Mouse (Mus musculus): ENCODE measurements around the gene Ncf4. TPM values are rescaled to one million over a fixed set of nuclear protein-coding genes. Genes with fewer than 3 reads are reported as not detected.
A peak's percentile ranks its signal among the peaks of the same experiment; 100 is the strongest.

Ncf4 gene
- 1.1 and 1.9 TPM in 2 replicates for polyA plus RNA-seq (2015; fragmentation: Nextera tagmentation; extraction: Ambion mirVana)

DNA sequence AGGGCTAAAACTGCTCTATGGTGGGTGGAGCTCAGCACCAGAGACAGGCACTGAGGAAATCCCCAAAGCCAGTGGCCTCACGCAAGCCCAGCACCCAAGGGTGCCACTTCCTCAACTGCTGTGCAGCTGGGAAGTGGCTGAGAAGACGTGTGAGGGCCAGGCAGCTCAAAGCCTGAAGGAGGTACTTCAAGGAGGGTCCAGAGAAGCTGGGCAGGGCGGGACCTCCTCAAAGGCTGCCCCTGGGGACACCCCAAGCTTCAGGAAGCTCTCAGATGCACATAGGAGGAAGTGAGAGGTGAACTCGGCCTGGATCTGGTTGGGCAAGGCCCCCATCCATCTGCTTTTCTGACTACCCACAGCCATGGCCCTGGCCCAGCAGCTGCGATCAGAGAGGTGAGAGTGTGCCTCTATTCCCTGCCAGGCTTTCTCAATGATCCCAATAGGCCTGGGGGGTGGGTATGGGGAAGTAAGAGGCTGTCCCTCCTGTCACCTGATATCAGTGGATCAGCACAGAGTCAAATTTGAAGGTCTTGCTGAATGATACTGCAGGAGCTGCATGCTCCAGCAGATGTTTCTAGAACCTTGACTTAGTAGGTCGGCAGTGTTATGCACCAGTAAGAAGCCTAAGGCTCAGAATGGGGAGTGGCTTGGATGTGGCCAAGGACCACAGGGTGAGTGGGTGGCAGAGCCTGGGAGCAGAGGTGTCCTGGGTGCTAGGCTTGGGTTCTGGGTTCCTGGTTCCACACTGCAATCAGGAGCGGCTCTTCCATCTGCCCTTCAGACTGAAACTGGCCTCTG, at the start of gene Ncf4:
Ncf4 (plus strand) TSS at position 107 of the 798 bp plus-strand sequence.
- H3K4me1 ChIP-seq (replicated peaks), result no peaks in the 10 kb centered on the region
- no peak within 1 kb of the TSS for H3K4me2 ChIP-seq
- no peak within 1 kb of the TSS for H3K9ac ChIP-seq
- no peaks in the 10 kb centered on the region for H3K9me3 ChIP-seq
- no peak for ATAC-seq (ENCODE audit: low read depth)
- H3K36me3 ChIP-seq, result no peaks in the 10 kb centered on the region
- no peak within 1 kb of the TSS for H3K27ac ChIP-seq (replicated peaks)
- no peak within 1 kb of the TSS for H3K4me3 ChIP-seq
- no peaks in the 10 kb centered on the region for H3K27me3 ChIP-seq
- WGBS, result 67% methylated on average over 7 of the region's 7 CpGs

DNA sequence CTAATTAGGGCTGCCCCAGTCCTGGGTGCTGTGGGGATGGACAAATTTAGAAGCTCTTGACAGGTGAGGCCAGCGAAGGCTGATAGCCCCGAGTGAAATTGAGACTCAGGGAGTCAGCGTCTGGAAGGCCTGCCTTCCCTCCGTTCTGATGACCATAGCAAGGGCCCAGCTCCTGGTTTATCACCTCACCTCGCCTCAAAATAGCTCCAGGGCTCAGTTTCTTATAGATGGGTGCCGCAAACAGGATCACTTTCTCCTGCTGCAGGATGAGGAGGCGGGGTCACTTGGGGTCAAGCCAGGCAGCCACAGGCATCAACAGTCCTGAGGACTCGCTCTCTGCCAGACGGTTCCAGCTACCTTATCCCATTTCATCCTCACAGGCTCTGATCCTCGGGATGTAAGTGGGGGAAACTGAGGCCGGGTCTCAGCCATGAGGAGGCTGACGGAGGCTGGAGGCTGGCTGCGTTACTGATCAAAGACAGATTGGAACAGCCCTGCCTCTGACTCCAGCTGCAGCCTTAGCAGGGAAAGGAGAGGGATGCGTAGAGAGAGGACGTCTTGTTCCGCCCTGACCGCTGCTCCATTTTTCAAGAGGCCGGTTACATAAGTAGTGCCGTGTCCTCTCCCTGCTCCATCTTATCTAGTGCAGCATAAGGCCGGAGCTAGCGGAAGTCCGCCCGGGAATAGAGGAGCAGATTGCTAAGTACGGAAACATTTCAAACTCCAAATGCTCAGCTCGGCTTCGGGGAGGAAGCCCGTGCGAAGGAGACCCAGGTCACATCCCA, 49.3 kb upstream of the Ncf4 start:
- no peak for ATAC-seq (ENCODE audit: low read depth)
- no peaks in the 10 kb centered on the region for H3K9me3 ChIP-seq
- H3K27ac ChIP-seq (replicated peaks), result no peak overlapping the region
- H3K4me3 ChIP-seq, result no peak overlapping the region
- H3K4me2 ChIP-seq, result no peak overlapping the region
- H3K4me1 ChIP-seq (replicated peaks), result no peaks in the 10 kb centered on the region
- no peak overlapping the region for H3K9ac ChIP-seq
- H3K27me3 ChIP-seq, result peaks cover 19% of the 10 kb centered on the region
- 79% methylated on average over 28 of the region's 28 CpGs for WGBS
- no peaks in the 10 kb centered on the region for H3K36me3 ChIP-seq

DNA sequence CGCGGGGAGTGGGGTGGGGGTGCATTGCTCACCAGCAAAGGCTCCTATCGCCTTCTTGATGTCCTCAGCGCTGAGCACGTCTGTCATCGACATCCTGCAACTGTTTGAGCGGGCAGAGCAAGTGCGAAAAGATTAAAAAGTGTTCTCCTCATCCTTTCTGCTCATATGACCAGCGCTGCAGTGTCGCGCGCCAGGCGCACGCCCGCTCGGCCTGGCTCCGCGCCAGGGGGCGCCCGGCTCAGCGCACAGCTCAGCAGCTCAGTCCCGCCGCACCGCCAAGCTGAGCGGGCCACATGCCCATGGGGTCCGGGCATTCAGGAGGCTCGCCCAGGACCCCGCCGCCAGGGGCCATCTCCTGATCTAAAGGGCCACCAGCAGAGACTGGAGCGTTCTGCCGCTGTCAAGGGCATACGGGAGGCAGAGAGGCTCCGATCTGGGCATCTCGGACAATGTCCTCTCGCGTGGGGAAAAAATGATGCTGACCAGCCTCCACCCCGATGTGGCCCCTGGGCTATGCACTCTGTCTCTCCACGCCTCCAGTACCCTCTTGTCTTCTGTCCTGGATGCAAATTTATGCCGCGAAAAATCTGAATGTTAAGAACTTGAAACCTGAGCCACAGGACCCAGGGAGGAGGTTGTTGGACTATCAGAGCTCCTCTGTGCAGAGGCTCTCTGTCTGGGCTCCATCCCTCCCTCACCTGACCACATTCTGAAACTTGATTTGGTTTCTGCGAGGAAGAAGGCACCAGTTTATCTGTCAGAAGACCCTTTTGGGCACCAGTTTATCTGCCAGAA, 40.4 kb upstream of the Ncf4 start:
- 2% methylated on average over 41 of the region's 41 CpGs for WGBS
- peak overlapping the region; percentile 69 for H3K4me2 ChIP-seq
- H3K27ac ChIP-seq (replicated peaks), result no peak overlapping the region
- peaks cover 7% of the 10 kb centered on the region; the same call in 1 of the 2 replicates for H3K9me3 ChIP-seq
- H3K4me1 ChIP-seq (replicated peaks), result peaks cover 17% of the 10 kb centered on the region
- H3K27me3 ChIP-seq, result peaks cover 59% of the 10 kb centered on the region
- no peaks in the 10 kb centered on the region for H3K36me3 ChIP-seq
- peak overlapping the region; percentile 38 for H3K4me3 ChIP-seq
- peak; percentile 86 for ATAC-seq (ENCODE audit: low read depth)
- peak overlapping the region; percentile 64 for H3K9ac ChIP-seq

- H3K9ac ChIP-seq, result no peak overlapping the region
- no peak overlapping the region for H3K4me3 ChIP-seq
- peaks cover 17% of the 10 kb centered on the region for H3K4me1 ChIP-seq (replicated peaks)
- H3K36me3 ChIP-seq, result no peaks in the 10 kb centered on the region
- peaks cover 58% of the 10 kb centered on the region for H3K27me3 ChIP-seq
- no peak overlapping the region for H3K4me2 ChIP-seq
- ATAC-seq (ENCODE audit: low read depth), result 0 out of 2 replicates have a peak, but pooled peaks have one; percentile 46
- no peak overlapping the region for H3K27ac ChIP-seq (replicated peaks)
- WGBS, result 41% methylated on average over 3 of the region's 3 CpGs
- peaks cover 12% of the 10 kb centered on the region; the same call in 1 of the 2 replicates for H3K9me3 ChIP-seq
Observed at GRCm38 (mm10) chr15:78205192-78205591, 39.4 kb upstream of the Ncf4 start.

DNA sequence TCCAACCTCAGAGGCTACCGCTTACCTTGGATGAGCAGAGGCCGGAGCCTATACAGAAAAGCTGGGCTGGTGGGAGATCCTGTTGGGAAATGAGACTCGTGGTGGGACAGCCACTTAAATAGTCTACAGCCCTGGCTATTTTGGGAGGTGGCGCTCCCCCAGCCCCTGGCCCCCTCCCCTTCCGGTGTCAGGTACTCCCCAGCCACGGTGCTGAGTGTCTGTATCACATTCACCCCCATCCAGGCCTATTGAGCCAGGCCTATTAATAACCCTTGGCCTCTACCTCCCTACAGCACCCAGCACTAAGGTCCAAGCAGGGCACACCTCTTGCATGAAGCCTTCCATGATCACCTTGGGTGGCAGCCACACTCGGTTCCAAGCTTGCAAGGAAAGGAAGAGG, 38.3 kb upstream of the Ncf4 start, which contains the start of gene Pvalb:
Pvalb (minus strand) TSS at position 89 of the 400 bp plus-strand sequence.
- H3K9me3 ChIP-seq, result peaks cover 13% of the 10 kb centered on the region; the same call in 1 of the 2 replicates
- H3K4me1 ChIP-seq (replicated peaks), result peaks cover 17% of the 10 kb centered on the region
- H3K27me3 ChIP-seq, result peaks cover 50% of the 10 kb centered on the region
- H3K4me2 ChIP-seq, result no peak within 1 kb of the TSS
- no peak within 1 kb of the TSS for H3K27ac ChIP-seq (replicated peaks)
- no peak for ATAC-seq (ENCODE audit: low read depth)
- no peak within 1 kb of the TSS for H3K9ac ChIP-seq
- H3K36me3 ChIP-seq, result no peaks in the 10 kb centered on the region
- 89% methylated on average over 7 of the region's 7 CpGs for WGBS
- H3K4me3 ChIP-seq, result no peak within 1 kb of the TSS

DNA sequence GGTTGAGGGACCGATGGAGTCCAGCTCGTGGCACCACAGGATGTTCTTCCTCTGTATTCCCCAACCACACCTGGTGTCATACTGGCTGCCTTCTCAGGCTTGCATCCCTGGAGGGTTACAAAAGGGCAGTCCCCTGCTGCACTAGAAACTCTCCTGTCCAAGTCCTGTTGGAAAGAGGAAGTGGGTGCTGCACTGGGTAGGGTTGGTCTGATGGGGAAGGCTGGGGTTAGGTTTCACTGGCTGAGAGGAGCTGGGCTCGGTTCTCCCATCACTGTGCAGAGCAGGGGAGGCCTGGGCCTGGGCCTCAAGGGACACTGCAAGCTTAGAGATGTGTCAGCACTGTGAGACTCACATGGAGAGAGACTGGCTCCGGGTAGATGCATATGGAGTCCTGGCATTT, 34.4 kb upstream of the Ncf4 start:
- Histone ChIP-seq H3K27ac (replicated peaks) (no peak overlapping the region), H3K4me3 (no peak overlapping the region), H3K4me1 (replicated peaks) (0 out of 2 replicates have a peak, but pooled peaks cover 4% of the 10 kb centered on the region), H3K9me3 (peaks cover 13% of the 10 kb centered on the region; the same call in 1 of the 2 replicates), H3K4me2 (no peak overlapping the region), H3K36me3 (no peaks in the 10 kb centered on the region), H3K27me3 (peaks cover 11% of the 10 kb centered on the region), H3K9ac (no peak overlapping the region)
- 86% methylated on average over 4 of the region's 4 CpGs for WGBS
- no peak for ATAC-seq (ENCODE audit: low read depth)

- WGBS, result 82% methylated on average over 8 of the region's 8 CpGs
- no peaks in the 10 kb centered on the region for H3K36me3 ChIP-seq
- H3K27ac ChIP-seq (replicated peaks), result no peak overlapping the region
- H3K4me1 ChIP-seq (replicated peaks), result no peaks in the 10 kb centered on the region
- H3K9me3 ChIP-seq, result peaks cover 13% of the 10 kb centered on the region; the same call in 1 of the 2 replicates
- H3K4me3 ChIP-seq, result no peak overlapping the region
- H3K9ac ChIP-seq, result no peak overlapping the region
- no peak for ATAC-seq (ENCODE audit: low read depth)
- 0 out of 2 replicates have a peak, but pooled peaks cover 2% of the 10 kb centered on the region for H3K27me3 ChIP-seq
- no peak overlapping the region for H3K4me2 ChIP-seq
Observed at GRCm38 (mm10) chr15:78211367-78211766, 33.2 kb upstream of the Ncf4 start.

GRCm38 (mm10) chr15:78215269-78215668, 29.3 kb upstream of the Ncf4 start:
- ATAC-seq (ENCODE audit: low read depth), result no peak
- 87% methylated on average over 9 of the region's 9 CpGs for WGBS
- Histone ChIP-seq H3K4me1 (replicated peaks) (no peaks in the 10 kb centered on the region), H3K27me3 (peaks cover 4% of the 10 kb centered on the region), H3K9me3 (0 out of 2 replicates have a peak, but pooled peaks cover under 1% of the 10 kb centered on the region), H3K27ac (replicated peaks) (no peak overlapping the region), H3K36me3 (no peaks in the 10 kb centered on the region), H3K9ac (no peak overlapping the region), H3K4me3 (no peak overlapping the region), H3K4me2 (no peak overlapping the region)

GRCm38 (mm10) chr15:78227816-78228215, 16.8 kb upstream of the Ncf4 start:
- H3K4me3 ChIP-seq, result no peak overlapping the region
- WGBS, result 90% methylated on average over 12 of the region's 12 CpGs
- H3K36me3 ChIP-seq, result no peaks in the 10 kb centered on the region
- no peak overlapping the region for H3K4me2 ChIP-seq
- H3K9me3 ChIP-seq, result no peaks in the 10 kb centered on the region
- no peak overlapping the region for H3K27ac ChIP-seq (replicated peaks)
- H3K27me3 ChIP-seq, result no peaks in the 10 kb centered on the region
- peaks cover 19% of the 10 kb centered on the region for H3K4me1 ChIP-seq (replicated peaks)
- no peak overlapping the region for H3K9ac ChIP-seq
- no peak for ATAC-seq (ENCODE audit: low read depth)

DNA sequence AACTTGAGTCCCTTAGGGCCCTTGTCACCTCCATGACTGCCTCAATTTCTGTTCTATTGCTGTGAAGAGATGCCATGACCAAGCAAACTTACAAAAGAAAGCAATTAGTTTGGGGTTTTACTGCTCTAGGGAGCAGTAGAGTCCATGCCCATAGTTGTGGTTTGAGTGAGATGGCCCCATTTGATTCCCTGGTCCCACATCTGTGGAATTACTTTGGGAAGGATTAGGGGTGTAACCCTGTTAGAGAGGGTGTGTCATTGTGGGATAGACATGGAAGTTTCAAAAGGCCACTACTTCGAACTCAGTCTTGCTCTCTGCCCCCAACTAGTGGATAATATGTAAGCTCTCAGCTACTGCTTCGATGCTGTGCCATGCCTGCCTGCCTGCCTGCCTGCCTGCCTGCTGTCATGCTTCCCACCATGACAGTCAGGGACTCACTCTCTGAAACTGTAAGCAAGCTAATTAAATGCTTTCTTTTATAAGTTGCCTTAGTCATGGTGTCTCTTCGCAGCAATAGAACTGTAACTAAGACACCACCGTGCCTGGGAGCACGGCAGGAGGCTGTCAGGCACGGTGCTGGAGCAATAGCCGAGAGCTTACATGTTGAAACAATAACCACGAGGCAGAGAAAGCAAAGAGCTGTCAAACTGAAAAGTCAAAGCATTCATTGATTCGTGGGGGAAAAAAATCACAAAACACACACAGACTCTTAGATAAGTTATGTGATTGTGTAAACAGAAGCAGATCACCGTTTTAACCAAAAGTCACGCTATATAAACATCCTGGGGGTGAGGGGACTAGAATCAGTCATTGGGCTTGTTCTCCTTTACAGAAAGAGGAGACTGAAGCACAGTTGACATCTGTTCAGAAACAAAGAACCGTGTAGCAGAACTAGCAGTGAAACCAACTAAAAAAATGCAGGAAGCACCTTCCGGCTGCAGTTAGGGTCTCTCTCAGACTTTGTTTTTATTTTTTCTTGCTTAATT, 13.0 kb upstream of the Ncf4 start:
- no peaks in the 10 kb centered on the region for H3K9me3 ChIP-seq
- no peaks in the 10 kb centered on the region for H3K36me3 ChIP-seq
- no peaks in the 10 kb centered on the region for H3K27me3 ChIP-seq
- 0 out of 2 replicates have a peak overlapping the region, but pooled peaks have one; percentile 6 for H3K27ac ChIP-seq (replicated peaks)
- H3K4me2 ChIP-seq, result peak overlapping the region; percentile 30
- peak; percentile 79 for ATAC-seq (ENCODE audit: low read depth)
- 21% methylated on average over 13 of the region's 13 CpGs for WGBS
- H3K4me3 ChIP-seq, result no peak overlapping the region
- no peak overlapping the region for H3K9ac ChIP-seq
- H3K4me1 ChIP-seq (replicated peaks), result peaks cover 12% of the 10 kb centered on the region

Measured in neural tube, embryonic 13.5 days (tissue).